Mouse (Mus musculus) forebrain, embryonic 14.5 days (tissue): ENCODE measurements around the gene Ola1. TPM values are rescaled to one million over a fixed set of nuclear protein-coding genes. Genes with fewer than 3 reads are reported as not detected.

Experiments used
- ATAC-seq: fragments of 200-750 bp; cut with Nextera tagmentation; 2 replicates; pipeline ENCODE4 v1.8.0; 2017; ENCODE audit warnings: mild to moderate bottlenecking, moderate library complexity
- DNase-seq: peaks from one replicate; pipeline ENCODE4 v3.0.0-alpha.2; 2015; ENCODE audit warnings: low spot score
- H3K27ac ChIP-seq: fragments of 300-500 bp; sonication (generic); 2 replicates; pipeline ENCODE4 v1.5.1; 2014; ENCODE audit warnings: low read depth, mild to moderate bottlenecking, control low read depth, low read length, moderate library complexity
- H3K27me3 ChIP-seq: fragments of 300-500 bp; sonication (generic); replicated peaks from 2 replicates; pipeline ENCODE4 v1.6.1; 2014; ENCODE audit warnings: low read length, control low read depth, mixed read lengths; ENCODE audit not compliant: control insufficient read depth, insufficient read depth
- H3K36me3 ChIP-seq: fragments of 300-500 bp; sonication (generic); 2 replicates; pipeline ENCODE4 v1.6.1; 2014; ENCODE audit warnings: low read length, control low read depth; ENCODE audit not compliant: control insufficient read depth, insufficient read depth
- H3K4me1 ChIP-seq: fragments of 300-500 bp; sonication (generic); 2 replicates; pipeline ENCODE4 v1.6.1; 2014; ENCODE audit warnings: antibody characterized with exemption, low read length, control low read depth; ENCODE audit not compliant: control insufficient read depth, insufficient read depth
- H3K4me2 ChIP-seq: fragments of 300-500 bp; sonication (generic); 2 replicates; pipeline ENCODE4 v1.6.1; 2014; ENCODE audit warnings: mild to moderate bottlenecking, control low read depth, low read length
- H3K4me3 ChIP-seq: fragments of 300-500 bp; sonication (generic); 2 replicates; pipeline ENCODE4 v1.5.1; 2014; ENCODE audit warnings: low read depth, low read length, control low read depth
- H3K9ac ChIP-seq: fragments of 300-500 bp; sonication (generic); 2 replicates; pipeline ENCODE4 v1.6.1; 2014; ENCODE audit warnings: mild to moderate bottlenecking, low read length, control low read depth, moderate library complexity
- H3K9me3 ChIP-seq: fragments of 300-500 bp; sonication (generic); replicated peaks from 2 replicates; pipeline ENCODE4 v1.6.1; 2016; ENCODE audit warnings: low read length, control low read depth, mixed read lengths; ENCODE audit not compliant: control insufficient read depth
- WGBS: fragments of 180-500 bp; shearing (Covaris S2); extraction: QIAGEN DNeasy Blood & Tissue Kit; methylation state at CpG from one replicate; pipeline ENCODE4 v1.1.7; 2014; 5-methylcytosine and 5-hydroxymethylcytosine counted together
- polyA plus RNA-seq: library from polyadenylated mRNA; unstranded; fragments of >200 nt; fragmentation: Nextera tagmentation; extraction: Ambion mirVana; gene quantifications from 2 replicates; pipeline ENCODE4 v1.2.1, GENCODE M21; 2014

Ola1 gene
- polyA plus RNA-seq, 1 experiment from 2014 or later, result 80.9 TPM

DNA sequence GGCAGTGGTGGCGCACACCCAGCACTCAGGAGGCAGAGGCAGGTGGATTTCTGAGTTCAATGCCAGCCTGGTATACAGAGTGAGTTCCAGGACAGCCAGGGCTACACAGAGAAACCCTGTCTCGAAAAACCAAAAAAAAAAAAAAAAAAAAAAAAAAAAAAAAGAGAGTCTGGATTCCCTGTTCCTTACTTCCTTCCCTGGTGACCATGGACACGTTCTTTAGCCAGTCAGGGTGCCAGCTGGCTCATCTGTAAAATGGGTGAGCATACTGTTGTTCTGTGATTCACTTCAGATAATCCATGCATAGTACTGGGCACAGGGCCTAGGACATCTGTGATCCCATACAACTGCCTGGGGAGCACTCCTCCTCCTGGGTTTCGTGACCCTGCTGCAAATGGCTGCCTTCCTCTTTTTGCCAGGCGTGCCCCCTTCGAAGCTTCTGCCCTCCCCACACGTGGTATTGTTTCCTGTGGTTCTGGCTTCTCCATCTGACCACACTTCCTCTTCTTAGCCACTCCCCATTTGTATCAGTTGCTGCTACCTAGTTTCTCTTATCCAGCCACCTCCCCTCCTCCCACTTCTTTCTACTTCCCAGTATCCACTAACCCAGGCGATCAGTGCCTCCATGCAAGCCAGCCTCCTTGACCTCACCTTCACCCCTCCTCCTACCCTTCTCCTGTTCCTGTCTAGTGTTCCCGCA lies 164.8 kb downstream of the Ola1 start:
- H3K4me2 ChIP-seq, result no peak overlapping the region
- no peaks in the 10 kb centered on the region for H3K36me3 ChIP-seq
- H3K27ac ChIP-seq, result no peak overlapping the region
- no peaks in the 10 kb centered on the region; the same call in 1 of the 2 replicates for H3K9me3 ChIP-seq
- WGBS, result 83% methylated on average over 9 of the region's 9 CpGs
- H3K4me3 ChIP-seq, result no peak overlapping the region
- ATAC-seq (no peak), DNase-seq (no peak)
- no peak overlapping the region for H3K9ac ChIP-seq
- no peaks in the 10 kb centered on the region for H3K27me3 ChIP-seq
- no peaks in the 10 kb centered on the region for H3K4me1 ChIP-seq

DNA sequence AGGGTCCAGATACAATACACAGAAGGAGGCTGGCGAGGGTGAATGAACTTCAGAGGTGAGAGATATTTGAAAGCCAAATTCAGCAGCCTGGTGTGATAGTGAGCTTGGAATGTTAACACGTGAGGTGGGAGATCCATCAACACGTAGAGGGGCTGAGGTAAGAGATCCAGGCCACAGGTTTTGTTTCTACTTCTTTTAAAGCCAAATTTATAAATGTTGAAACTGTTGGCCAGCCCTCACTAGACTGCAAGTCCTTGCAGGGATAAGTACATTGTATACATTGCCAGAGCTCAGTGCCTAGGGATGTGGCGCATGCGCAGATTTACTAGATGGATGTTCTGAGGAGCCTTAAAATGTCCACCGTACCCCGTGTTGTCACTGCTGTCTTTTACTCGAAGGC lies 168.3 kb downstream of the Ola1 start:
- Histone ChIP-seq H3K9ac (no peak overlapping the region), H3K4me1 (0 out of 2 replicates have a peak, but pooled peaks cover 4% of the 10 kb centered on the region), H3K9me3 (no peaks in the 10 kb centered on the region; the same call in 1 of the 2 replicates), H3K4me3 (no peak overlapping the region), H3K4me2 (no peak overlapping the region), H3K36me3 (no peaks in the 10 kb centered on the region), H3K27ac (no peak overlapping the region), H3K27me3 (no peaks in the 10 kb centered on the region)
- no peak for ATAC-seq
- 92% methylated on average over 8 of the region's 8 CpGs for WGBS
- DNase-seq, result no peak

DNA sequence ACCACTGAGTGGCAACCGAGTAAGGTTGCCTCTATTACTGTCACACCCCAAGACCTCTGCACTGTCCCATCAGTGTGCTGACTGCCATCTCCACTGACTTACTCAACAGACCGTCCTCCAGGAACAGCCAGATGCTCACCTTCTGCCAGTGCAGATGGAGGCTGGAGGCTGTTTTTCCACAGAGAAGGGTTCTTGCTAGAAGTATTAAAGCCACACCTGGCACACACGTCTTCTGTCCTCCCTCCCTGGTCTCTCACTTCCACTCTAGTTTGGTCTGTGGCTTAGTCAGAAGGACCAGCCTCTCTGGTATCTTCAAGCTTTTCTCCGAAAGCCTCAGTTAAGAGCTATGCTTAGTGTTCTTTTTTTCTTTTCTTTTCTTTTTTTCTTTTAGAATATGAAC lies 168.7 kb downstream of the Ola1 start:
- no peak for DNase-seq
- no peak for ATAC-seq
- WGBS, result 81% methylated on average over 4 of the region's 4 CpGs
- Histone ChIP-seq H3K27ac (no peak overlapping the region), H3K9me3 (no peaks in the 10 kb centered on the region; the same call in 1 of the 2 replicates), H3K36me3 (no peaks in the 10 kb centered on the region), H3K9ac (no peak overlapping the region), H3K4me2 (no peak overlapping the region), H3K4me3 (no peak overlapping the region), H3K27me3 (no peaks in the 10 kb centered on the region), H3K4me1 (0 out of 2 replicates have a peak, but pooled peaks cover 4% of the 10 kb centered on the region)

DNA sequence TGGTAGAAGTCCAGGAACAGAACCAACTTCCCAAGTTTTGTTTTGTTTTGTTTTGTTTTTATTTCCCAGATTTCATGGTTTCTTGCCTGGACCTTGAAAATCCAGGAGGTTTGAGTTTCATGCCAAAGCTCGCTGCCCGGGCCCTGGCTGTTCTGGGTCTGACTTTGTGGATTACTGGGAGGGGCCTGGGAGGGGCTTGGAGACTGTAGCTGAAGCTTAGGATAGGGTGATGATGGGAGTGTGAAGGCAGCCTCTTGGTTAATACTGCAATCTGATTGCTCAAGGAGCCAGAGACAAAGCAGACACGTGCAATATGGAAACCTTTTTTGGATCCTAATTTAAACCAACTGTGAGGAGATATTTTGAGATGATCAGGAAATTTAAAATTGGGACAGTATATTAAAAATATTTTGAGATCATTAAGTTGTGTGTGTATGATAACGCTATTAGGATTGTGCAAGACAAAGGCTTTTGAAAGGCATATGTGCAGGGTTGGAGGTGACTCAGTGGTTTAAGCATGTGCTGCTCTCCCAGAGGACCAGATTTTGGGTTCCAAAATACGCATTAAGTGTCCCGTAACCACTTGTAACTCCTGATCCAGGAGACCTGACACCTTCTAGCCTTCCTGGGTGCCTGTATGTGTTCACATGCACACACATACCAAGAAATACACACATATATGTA lies 169.6 kb downstream of the Ola1 start:
- 80% methylated on average over 6 of the region's 6 CpGs for WGBS
- Histone ChIP-seq H3K27me3 (no peaks in the 10 kb centered on the region), H3K4me2 (no peak overlapping the region), H3K4me3 (no peak overlapping the region), H3K36me3 (no peaks in the 10 kb centered on the region), H3K4me1 (0 out of 2 replicates have a peak, but pooled peaks cover 4% of the 10 kb centered on the region), H3K9me3 (no peaks in the 10 kb centered on the region; the same call in 1 of the 2 replicates), H3K27ac (no peak overlapping the region), H3K9ac (no peak overlapping the region)
- DNase-seq (no peak), ATAC-seq (no peak)

DNA sequence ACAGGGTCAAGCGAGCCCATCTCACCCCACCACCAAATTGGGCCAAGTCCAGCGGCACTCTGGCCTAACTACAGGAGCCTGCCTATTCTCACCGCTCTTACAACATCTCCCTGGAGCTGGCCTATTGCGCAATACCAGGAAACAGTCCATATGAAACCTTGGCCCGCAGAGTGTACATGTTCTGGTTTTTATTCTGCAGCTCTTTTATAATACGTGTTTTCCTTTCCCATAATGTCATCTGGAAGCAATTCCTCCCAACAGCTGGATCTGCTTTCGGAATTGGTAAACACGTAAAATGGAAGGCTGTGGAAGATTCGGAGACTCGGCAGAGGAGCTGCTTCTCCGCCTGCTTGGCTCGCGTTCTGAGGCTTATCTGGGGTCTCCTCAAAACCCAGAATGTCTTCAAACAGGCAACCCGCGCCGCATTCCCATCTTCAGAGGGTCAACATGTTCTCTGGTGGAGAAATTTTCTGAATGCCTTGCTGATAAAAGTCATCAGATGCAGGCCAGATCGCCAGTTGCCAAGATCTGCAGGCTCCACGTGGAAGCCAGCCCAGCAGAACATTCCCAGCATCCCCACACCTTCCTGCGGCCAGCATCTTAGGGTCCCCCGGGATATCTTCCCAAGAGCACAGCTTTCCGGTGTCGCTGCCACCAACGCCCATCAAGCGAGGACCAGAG lies 171.5 kb downstream of the Ola1 start:
- Histone ChIP-seq H3K27ac (no peak overlapping the region), H3K36me3 (no peaks in the 10 kb centered on the region), H3K4me2 (no peak overlapping the region), H3K4me3 (no peak overlapping the region), H3K4me1 (0 out of 2 replicates have a peak, but pooled peaks cover 4% of the 10 kb centered on the region), H3K27me3 (no peaks in the 10 kb centered on the region), H3K9me3 (no peaks in the 10 kb centered on the region), H3K9ac (no peak overlapping the region)
- WGBS, result 79% methylated on average over 24 of the region's 24 CpGs
- DNase-seq (no peak), ATAC-seq (no peak)

DNA sequence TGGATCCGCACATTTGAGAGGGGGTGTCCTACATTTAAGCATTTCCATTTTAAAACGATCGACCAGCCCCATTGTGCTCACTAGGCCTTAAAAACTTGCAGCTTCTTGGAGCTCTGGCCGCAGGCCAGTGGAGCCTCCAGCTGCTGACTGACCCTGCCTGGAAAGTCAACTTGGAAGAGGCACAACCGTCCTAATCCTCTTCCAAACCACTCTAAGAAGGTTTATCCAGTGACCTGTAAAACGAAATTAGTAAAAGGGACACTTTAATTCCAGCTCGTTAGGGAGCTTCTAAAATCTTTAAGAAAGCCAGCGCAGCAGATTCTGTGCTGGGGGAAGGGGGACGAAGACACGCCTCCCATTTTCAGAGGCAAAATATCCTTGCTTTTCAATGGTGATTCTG lies 172.1 kb downstream of the Ola1 start:
- Histone ChIP-seq H3K4me3 (no peak overlapping the region), H3K4me2 (no peak overlapping the region), H3K27me3 (no peaks in the 10 kb centered on the region), H3K9me3 (no peaks in the 10 kb centered on the region), H3K27ac (no peak overlapping the region), H3K9ac (no peak overlapping the region), H3K4me1 (peaks cover 4% of the 10 kb centered on the region; the same call in 1 of the 2 replicates), H3K36me3 (no peaks in the 10 kb centered on the region)
- ATAC-seq, result no peak
- DNase-seq, result peak; percentile 18
- WGBS, result 17% methylated on average over 10 of the region's 10 CpGs

DNA sequence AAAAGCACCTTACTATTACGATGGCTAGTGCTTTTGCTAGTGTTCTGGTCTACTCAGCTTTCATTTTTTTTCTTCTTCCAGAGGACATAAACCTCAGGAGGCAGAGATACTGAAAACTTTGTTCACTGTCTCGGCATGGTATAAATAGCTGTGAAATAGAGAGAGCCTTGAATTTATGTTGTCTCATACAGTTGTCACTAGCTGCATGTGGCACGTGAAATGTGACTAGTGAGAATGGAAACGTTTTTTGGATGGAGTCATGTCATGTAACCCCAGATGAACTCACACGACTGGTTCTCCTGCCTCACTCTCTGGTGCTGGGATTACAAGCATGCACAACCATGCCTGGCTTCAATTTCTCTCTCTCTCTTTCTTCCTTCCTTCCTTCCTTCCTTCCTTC lies 173.2 kb downstream of the Ola1 start:
- WGBS, result 76% methylated on average over 5 of the region's 5 CpGs
- Histone ChIP-seq H3K36me3 (no peaks in the 10 kb centered on the region), H3K4me1 (peaks cover 4% of the 10 kb centered on the region; the same call in 1 of the 2 replicates), H3K4me3 (no peak overlapping the region), H3K9me3 (no peaks in the 10 kb centered on the region), H3K9ac (no peak overlapping the region), H3K27ac (no peak overlapping the region), H3K4me2 (no peak overlapping the region), H3K27me3 (no peaks in the 10 kb centered on the region)
- ATAC-seq, result no peak
- DNase-seq, result no peak
